Mouse (Mus musculus) ES-Bruce4 (cell line): ENCODE measurements at regions not wholly inside any gene's neighbourhood (a gene's known extent, or its start where the extent isn't known, plus 50 kb on each side); places are given as distances from the start of the nearest gene placed in this dataset.

Experiments
- CTCF ChIP-seq: IDR thresholded peaks from one replicate; pipeline ENCODE4 v1.8.1; 2011; ENCODE audit warnings: low read depth, low read length
- EP300 ChIP-seq: IDR thresholded peaks from 2 replicates; pipeline ENCODE4 v1.6.1; 2011; ENCODE audit warnings: low read depth, low read length; ENCODE audit not compliant: insufficient read depth
- POLR2A ChIP-seq: IDR thresholded peaks from one replicate; pipeline ENCODE4 v1.8.1; 2011; ENCODE audit warnings: low read length; ENCODE audit not compliant: insufficient read depth

DNA sequence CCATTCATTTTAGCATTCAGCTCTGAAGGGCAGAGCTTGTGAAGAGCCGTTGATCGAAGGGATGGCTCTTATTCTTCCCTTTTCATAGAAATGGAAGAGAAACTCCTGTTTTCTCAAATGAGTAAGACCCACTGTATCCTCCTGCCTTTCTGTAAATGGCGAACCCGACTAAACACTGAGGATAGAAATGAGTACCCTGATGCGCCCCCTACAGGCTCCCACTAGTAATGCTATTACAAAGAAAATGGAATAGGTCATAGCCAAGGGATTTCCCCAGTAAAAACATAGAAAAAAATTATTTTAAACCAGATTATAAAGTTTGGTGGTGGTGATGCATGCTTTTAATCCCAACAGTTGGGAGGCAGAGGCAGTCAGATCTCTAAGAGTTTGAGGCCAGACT, 162.1 kb downstream of the Etnk1 start:
- no peak for TF ChIP-seq EP300
- TF ChIP-seq CTCF, result no peak
- no peak for TF ChIP-seq POLR2A
